Mouse (Mus musculus) forebrain, embryonic 11.5 days (tissue): ENCODE data around the gene Morn1. TPM values are rescaled to one million over a fixed set of nuclear protein-coding genes. Genes with fewer than 3 reads are reported as not detected.

ENCODE experiments used
- ATAC-seq: fragments of 200-750 bp; cut with Nextera tagmentation; replicated peaks from 2 replicates; pipeline ENCODE4 v1.8.0; 2017; ENCODE audit warnings: moderate TSS enrichment; ENCODE audit not compliant: low FRiP score
- DNase-seq: peaks from one replicate; pipeline ENCODE4 v3.0.0-alpha.2; 2017; ENCODE audit warnings: low spot score
- H3K27ac ChIP-seq: fragments of 300-500 bp; sonication (generic); 2 replicates; pipeline ENCODE4 v1.5.1; 2014; ENCODE audit warnings: low read depth, low read length
- H3K27me3 ChIP-seq: fragments of 300-500 bp; sonication (generic); 2 replicates; pipeline ENCODE4 v1.6.1; 2014; ENCODE audit warnings: mild to moderate bottlenecking, low read length, mixed read lengths; ENCODE audit not compliant: control insufficient read depth, insufficient read depth
- H3K36me3 ChIP-seq: fragments of 300-500 bp; sonication (generic); 2 replicates; pipeline ENCODE4 v1.6.1; 2014; ENCODE audit warnings: mild to moderate bottlenecking, low read length, moderate library complexity, mixed read lengths; ENCODE audit not compliant: control insufficient read depth, insufficient read depth
- H3K4me1 ChIP-seq: fragments of 300-500 bp; sonication (generic); replicated peaks from 2 replicates; pipeline ENCODE4 v1.6.1; 2014; ENCODE audit warnings: low read length, mixed read lengths; ENCODE audit not compliant: control insufficient read depth, insufficient read depth
- H3K4me2 ChIP-seq: fragments of 300-500 bp; sonication (generic); 2 replicates; pipeline ENCODE4 v1.6.1; 2014; ENCODE audit warnings: low read depth, mild to moderate bottlenecking, low read length, moderate library complexity, mixed read lengths; ENCODE audit not compliant: severe bottlenecking
- H3K4me3 ChIP-seq: fragments of 300-500 bp; sonication (generic); 2 replicates; pipeline ENCODE4 v1.5.1; 2014; ENCODE audit warnings: low read depth, low read length
- H3K9ac ChIP-seq: fragments of 300-500 bp; sonication (generic); 2 replicates; pipeline ENCODE4 v1.6.1; 2014; ENCODE audit warnings: low read length
- H3K9me3 ChIP-seq: fragments of 300-500 bp; sonication (generic); 2 replicates; pipeline ENCODE4 v1.6.1; 2016; ENCODE audit warnings: low read length, mixed read lengths; ENCODE audit not compliant: control insufficient read depth
- WGBS: fragments of 180-500 bp; shearing (Covaris S2); extraction: QIAGEN DNeasy Blood & Tissue Kit; methylation state at CpG from one replicate; pipeline ENCODE4 v1.1.7; 2014; 5-methylcytosine and 5-hydroxymethylcytosine counted together
- polyA plus RNA-seq: library from polyadenylated mRNA; unstranded; fragments of >200 nt; fragmentation: Nextera tagmentation; extraction: Ambion mirVana; gene quantifications from 2 replicates; pipeline ENCODE4 v1.2.1, GENCODE M21; 2014

The Morn1 gene
- polyA plus RNA-seq, 1 experiment from 2014 or later, result 4.8 TPM

DNA sequence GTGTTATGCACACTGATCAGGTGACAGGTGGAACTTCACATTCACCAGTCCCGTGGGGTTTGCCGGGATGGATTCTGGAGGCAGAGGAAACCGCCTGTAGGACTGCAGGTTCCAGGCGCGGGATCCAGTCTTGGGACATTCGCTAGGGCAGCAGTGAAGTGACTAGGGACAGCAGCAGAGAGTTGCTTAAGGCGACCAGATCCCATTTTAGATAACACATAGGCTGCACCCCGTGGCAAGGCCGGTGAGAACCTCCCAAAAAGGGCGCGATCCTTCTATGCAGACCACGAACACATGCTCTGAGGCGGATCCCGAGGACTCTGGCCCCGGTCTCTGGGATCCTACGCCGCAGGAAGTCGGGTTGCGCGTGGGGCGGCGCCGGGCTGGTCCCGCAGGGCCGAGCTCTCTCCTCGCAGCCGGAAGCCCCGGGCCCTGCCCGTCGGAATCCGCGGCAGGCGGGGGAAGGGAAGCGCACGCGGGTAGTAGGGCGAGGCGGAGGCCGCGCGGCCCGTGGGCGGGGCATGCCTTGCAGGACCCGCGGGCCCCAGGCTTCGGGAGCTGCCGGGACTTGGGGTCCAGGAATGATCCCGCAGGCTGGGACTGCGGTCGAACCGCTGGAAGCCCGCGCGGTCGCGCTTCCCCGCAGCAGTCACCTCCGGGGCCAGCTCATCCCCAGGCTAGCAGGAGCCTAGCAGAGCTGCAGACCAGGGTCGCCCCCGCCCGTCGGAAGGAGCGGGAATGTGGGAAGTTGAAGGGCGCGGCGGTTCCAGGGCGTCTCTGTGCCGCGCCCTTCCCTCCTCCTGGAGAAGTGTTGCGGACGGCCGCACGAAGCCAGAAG, 64.1 kb downstream of the Morn1 start:
- Histone ChIP-seq H3K9ac (peak overlapping the region; percentile 66), H3K27me3 (peaks cover 2% of the 10 kb centered on the region; the same call in 1 of the 2 replicates), H3K36me3 (no peaks in the 10 kb centered on the region), H3K4me1 (peaks cover 10% of the 10 kb centered on the region), H3K27ac (no peak overlapping the region), H3K4me3 (peak overlapping the region; percentile 33), H3K4me2 (peak overlapping the region; percentile 86), H3K9me3 (no peaks in the 10 kb centered on the region)
- 6% methylated on average over 73 of the region's 73 CpGs for WGBS
- peak; percentile 86 for DNase-seq
- peak; percentile 80 for ATAC-seq

GRCm38 (mm10) chr4:155151221-155151788, 64.9 kb downstream of the Morn1 start:
- peak; percentile 49 for DNase-seq
- Histone ChIP-seq H3K9me3 (no peaks in the 10 kb centered on the region), H3K27me3 (peaks cover 2% of the 10 kb centered on the region; the same call in 1 of the 2 replicates), H3K36me3 (no peaks in the 10 kb centered on the region), H3K4me1 (peaks cover 10% of the 10 kb centered on the region), H3K9ac (peak overlapping the region; percentile 66), H3K4me2 (peak overlapping the region; percentile 86), H3K4me3 (peak overlapping the region; percentile 33), H3K27ac (no peak overlapping the region)
- no peak for ATAC-seq
- 51% methylated on average over 12 of the region's 12 CpGs for WGBS

GRCm38 (mm10) chr4:155151845-155152244, 65.5 kb downstream of the Morn1 start:
- no peak overlapping the region for H3K9ac ChIP-seq
- peaks cover 10% of the 10 kb centered on the region for H3K4me1 ChIP-seq
- H3K36me3 ChIP-seq, result no peaks in the 10 kb centered on the region; the same call in 1 of the 2 replicates
- H3K4me3 ChIP-seq, result no peak overlapping the region
- no peak overlapping the region for H3K4me2 ChIP-seq
- peak; percentile 50 for DNase-seq
- H3K27ac ChIP-seq, result no peak overlapping the region
- ATAC-seq, result no peak
- peaks cover 2% of the 10 kb centered on the region; the same call in 1 of the 2 replicates for H3K27me3 ChIP-seq
- 90% methylated on average over 4 of the region's 4 CpGs for WGBS
- no peaks in the 10 kb centered on the region for H3K9me3 ChIP-seq

DNA sequence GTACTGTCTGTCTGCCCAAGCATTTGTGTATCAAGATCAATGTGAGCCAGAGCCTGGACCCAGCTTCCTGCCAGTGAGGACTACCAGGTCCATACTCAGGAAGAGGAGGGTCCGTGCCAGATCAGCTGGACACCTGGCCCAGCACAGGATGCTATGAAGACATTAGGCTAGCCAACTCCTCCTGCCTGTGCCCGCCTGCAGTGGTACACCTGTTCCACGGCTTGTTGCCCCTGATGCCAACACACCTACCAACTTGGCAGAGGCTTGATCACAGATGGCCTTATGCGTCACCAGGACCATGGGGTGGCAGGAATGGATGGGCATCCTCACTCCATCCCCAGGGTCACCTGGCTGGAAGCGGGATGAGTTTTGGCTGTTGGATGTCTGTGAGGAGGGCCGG, 66.1 kb downstream of the Morn1 start:
- Histone ChIP-seq H3K27me3 (peaks cover 2% of the 10 kb centered on the region; the same call in 1 of the 2 replicates), H3K36me3 (peaks cover 2% of the 10 kb centered on the region), H3K4me3 (no peak overlapping the region), H3K4me1 (peaks cover 10% of the 10 kb centered on the region), H3K27ac (no peak overlapping the region), H3K9me3 (no peaks in the 10 kb centered on the region), H3K9ac (no peak overlapping the region), H3K4me2 (no peak overlapping the region)
- ATAC-seq, result no peak
- DNase-seq, result no peak
- 92% methylated on average over 6 of the region's 6 CpGs for WGBS

DNA sequence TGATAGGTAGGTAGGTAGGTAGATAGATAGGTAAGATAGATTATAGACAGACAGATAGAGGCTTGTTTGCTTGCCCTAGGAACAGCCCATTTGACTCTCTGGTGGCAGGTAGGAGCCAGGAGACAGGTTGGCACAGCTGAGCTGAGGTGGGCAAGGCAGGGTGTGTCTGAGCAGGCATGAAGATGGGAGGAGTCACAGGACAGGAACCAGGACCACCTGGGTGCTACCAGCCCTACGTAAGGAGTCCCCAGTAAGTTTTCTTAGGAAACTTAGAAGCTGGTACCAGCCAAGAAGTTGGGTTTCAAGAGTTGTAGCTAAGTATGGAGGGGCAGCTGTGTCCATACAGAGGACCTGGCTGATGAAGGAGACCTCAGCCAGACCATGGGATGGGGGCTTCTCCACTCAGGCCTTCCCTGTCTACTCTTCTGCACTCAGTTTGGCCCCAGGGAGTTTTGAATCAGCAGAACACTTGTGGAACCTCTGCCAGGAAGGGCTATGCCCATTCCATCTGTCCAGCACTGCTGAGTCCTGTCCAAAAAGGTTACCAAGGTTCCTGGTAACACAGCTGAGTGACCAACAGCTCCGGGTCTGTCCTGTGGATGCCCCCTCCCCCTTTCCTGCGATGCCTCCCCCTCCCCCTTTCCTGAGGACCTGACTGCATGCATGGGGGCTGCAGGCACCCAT, 67.2 kb downstream of the Morn1 start:
- Histone ChIP-seq H3K4me3 (no peak overlapping the region), H3K9me3 (no peaks in the 10 kb centered on the region), H3K9ac (no peak overlapping the region), H3K27ac (no peak overlapping the region), H3K36me3 (peaks cover 3% of the 10 kb centered on the region), H3K4me2 (no peak overlapping the region), H3K27me3 (peaks cover 2% of the 10 kb centered on the region; the same call in 1 of the 2 replicates), H3K4me1 (peaks cover 10% of the 10 kb centered on the region)
- DNase-seq (no peak), ATAC-seq (no peak)
- WGBS, result 74% methylated on average over 3 of the region's 3 CpGs

DNA sequence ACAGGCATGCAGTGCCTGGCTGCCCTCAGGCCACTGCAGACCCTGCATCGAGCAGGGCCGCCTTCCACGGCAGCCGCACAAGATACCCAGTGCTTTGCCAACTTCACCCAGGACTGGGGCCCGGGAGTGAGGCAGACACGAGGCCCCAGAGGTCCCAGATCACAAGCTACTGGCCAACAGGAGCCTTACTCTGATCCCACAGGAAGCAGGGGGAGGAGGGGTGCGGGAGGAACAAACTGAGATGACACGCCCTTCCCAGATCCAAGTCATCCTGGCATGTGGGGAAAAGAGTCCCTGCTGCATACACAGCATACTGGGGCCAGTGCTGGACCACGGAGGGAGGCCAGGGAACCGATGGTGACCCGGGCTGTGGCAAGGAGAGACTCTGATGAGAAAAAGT, 68.6 kb downstream of the Morn1 start:
- ATAC-seq (no peak), DNase-seq (no peak)
- Histone ChIP-seq H3K27me3 (no peaks in the 10 kb centered on the region; the same call in 1 of the 2 replicates), H3K4me2 (no peak overlapping the region), H3K9ac (no peak overlapping the region), H3K4me3 (no peak overlapping the region), H3K27ac (no peak overlapping the region), H3K9me3 (no peaks in the 10 kb centered on the region), H3K36me3 (peaks cover 3% of the 10 kb centered on the region), H3K4me1 (peaks cover 10% of the 10 kb centered on the region)
- WGBS, result 84% methylated on average over 11 of the region's 11 CpGs

GRCm38 (mm10) chr4:155156734-155157133, 70.4 kb downstream of the Morn1 start:
- no peak for ATAC-seq
- H3K27me3 ChIP-seq, result no peaks in the 10 kb centered on the region
- no peak overlapping the region for H3K4me2 ChIP-seq
- no peak overlapping the region for H3K4me3 ChIP-seq
- no peak overlapping the region for H3K9ac ChIP-seq
- no peaks in the 10 kb centered on the region for H3K4me1 ChIP-seq
- WGBS, result 96% methylated on average over 17 of the region's 17 CpGs
- H3K27ac ChIP-seq, result no peak overlapping the region
- peaks cover 3% of the 10 kb centered on the region for H3K36me3 ChIP-seq
- no peaks in the 10 kb centered on the region for H3K9me3 ChIP-seq
- DNase-seq, result no peak

DNA sequence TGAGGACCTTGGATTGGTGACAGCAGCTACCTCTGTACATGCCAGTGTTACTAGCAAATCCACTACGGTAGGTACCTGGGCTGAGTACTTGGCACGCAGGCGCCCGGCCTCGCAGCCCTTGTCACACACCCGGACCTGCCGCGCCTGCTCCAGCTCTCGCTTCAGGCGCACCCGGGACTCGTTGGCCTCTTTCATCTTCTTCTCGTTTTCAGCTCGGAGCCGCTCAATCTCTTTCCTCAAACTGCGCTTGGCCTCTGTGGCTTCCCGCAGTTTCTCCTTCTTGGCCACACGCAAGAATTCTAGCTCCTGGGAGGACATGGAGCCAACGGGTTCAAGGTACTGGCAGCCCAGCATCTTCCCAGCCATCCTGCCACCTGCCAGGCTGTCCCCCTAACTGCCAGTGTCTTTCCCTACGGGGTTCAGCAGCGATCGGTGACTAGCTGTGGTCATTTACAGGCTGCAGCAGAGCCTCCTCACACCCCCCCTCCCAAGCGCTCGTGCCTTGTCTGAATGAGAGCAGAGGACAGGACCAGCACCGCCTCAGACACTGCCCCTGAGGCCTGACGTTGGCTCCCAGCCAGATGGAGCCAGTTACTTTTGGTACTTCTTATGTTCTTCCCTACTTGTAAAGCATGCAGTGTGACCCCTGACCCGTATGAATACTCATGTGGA, 71.6 kb downstream of the Morn1 start:
- Histone ChIP-seq H3K4me1 (no peaks in the 10 kb centered on the region; the same call in 1 of the 2 replicates), H3K27me3 (no peaks in the 10 kb centered on the region), H3K9me3 (no peaks in the 10 kb centered on the region), H3K36me3 (peaks cover 3% of the 10 kb centered on the region), H3K27ac (no peak overlapping the region), H3K4me3 (no peak overlapping the region), H3K4me2 (no peak overlapping the region), H3K9ac (no peak overlapping the region)
- ATAC-seq (no peak), DNase-seq (no peak)
- 92% methylated on average over 27 of the region's 27 CpGs for WGBS
